Mouse (Mus musculus): Measurements from ENCODE around the gene Calr3.

Calr3 gene

DNA sequence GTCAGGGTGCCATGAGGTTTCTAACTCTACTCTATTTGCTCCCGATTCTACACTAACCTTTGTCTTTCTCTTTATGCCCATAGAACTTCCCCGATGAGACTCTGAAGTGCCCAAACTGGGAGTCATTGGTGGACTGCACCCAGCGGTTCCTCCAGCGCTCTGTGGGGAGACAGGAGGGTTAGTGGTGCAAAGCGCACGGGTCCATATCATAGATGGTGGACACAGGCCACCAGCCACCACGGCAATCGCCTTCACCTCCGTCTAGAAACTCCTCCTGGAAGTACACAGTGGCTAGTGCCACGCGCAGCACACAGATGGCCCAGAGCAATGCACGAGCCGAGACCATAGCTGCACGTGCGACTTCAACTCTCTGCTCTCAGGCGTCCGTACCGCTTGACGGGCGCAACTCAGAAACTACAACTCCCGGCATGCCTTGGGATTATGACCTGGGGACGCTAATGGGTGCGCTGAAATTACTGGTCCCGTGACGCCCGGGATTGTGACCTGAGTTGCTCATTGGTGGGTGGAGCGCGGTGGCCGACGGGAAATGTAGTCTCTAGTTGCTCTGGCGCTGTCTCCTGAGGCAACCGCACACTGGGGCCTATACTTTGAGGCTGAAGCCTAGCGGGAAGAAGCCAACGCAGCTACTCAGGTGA, at the start of gene Calr3, which contains the start of gene 1700030K09Rik:
Gene Calr3, minus strand, starts transcription at position 533 of the 656 bp plus-strand sequence.
Gene 1700030K09Rik, plus strand, starts transcription at position 543 of the 656 bp plus-strand sequence.
- peak; percentile 96 to 98 for DNase-seq (ENCODE audit: low spot score in 2 of 2)

- DNase-seq (ENCODE audit: low spot score in 2 of 2) = no peak
Measured at GRCm38 (mm10) chr8:72493381-72493780, 49.7 kb upstream of the Calr3 start.

DNA sequence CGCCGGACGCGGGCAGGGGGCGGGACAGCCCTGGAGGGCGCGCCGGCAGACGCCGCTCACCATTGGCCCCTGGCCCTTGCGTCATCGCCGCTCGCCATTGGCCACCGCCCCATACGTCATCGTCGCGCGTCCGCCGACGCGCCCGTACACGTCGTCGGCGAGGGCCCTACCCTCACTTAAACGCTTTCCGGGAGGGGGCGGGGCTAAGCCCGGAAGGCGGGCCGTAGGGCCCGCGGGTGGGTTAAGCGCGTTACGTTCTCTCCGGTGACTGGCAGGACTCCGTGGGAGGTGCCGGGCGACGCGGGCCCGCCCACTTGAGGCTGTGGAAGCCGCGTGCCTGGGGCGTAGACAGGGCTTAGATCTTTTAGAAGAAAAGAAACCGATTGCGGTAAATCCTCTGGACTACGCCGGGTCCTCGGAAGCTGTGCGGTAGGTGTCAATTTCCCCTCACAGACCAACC, 49.0 kb upstream of the Calr3 start:
- DNase-seq (ENCODE audit: low spot score in 2 of 2) = peak; percentile 99 to 100

DNA sequence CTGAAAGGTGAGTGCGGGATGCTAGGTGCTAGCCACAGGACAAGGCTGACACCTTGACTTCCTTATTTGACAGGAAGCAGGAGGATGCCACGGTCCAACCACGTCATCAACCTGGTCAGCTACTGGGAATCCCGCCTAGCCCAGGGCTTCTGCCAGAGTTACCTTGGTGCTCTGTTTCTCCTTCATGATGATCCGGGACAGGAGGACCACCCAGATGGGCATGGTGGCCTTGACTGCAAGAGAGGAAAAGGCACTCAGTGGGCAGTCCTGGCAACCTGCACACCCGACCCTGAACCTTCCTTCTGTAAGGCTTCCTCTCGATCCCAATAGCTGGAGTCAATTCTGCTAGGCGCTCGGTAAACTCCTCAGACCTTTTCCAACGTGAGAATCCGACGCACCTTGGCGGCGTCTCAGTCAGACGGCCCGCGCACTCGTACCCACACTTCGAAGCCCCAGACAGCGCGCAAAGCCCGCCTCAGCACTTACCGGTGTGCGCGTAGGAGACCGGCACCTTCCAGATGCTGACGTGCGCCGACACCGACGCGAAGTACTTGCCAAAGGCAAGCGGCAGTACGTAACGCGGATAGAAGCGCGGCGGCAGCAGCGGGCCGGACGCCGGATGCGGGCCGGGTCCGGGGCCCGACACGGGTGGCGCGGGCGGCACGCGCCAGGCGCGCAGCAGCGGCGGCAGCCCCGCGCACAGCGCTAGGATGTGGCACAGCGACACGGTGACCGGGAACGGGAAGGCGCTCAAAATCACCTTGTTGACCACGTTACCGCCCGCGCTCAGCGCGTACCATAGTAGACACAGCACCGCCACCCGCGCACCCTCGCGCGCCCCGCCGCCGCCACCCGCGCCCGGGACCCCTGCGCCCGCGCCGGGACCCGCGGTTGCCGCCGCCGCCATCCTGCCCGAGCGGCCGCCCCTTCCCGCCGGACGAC, 48.3 kb upstream of the Calr3 start, which contains the start of gene Slc35e1:
Gene Slc35e1, minus strand, starts transcription at position 935 of the 942 bp plus-strand sequence.
- peak in 1 of 2 experiments; percentile 78 for DNase-seq (ENCODE audit: low spot score in 2 of 2)

DNA sequence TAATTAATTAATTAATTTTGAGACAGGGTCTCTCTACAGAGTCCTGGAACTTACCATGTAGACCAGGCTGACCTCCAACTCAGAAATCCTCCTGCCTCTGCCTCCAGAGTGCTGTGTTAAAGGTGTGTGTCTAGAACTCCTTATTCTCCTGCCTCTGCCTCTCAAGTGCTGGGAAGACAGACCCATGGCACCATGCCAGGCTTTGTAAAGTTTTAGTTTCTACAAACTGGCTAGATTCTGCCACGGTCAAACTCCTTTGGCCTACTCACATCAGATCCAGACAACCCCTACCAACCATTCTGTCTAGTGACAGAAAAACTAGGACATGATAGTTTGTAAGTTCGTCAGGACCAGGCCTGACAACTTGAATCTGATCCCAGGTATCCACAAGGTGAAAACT, 47.3 kb upstream of the Calr3 start:
- no peak for DNase-seq (ENCODE audit: low spot score in 2 of 2)

DNA sequence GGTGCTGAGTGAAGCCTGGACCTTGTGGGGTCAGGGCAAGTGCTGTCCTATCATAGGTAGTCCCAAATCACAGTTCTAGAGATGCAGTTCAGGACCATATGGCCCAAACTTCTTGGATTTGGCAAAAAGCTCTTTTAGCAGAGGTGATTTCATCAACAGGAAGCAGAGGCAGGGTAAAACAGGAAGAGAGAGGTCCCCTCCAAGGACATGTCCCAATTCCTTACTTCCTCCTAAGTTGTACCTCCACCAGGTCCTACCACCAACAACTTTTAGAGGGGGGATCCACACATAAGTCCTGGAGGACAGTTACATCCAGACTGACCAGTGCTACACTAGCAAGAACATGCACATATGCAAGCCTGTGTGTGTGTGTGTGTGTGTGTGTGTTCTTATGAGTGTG, 43.3 kb upstream of the Calr3 start:
- DNase-seq (ENCODE audit: low spot score in 2 of 2) = no peak

DNA sequence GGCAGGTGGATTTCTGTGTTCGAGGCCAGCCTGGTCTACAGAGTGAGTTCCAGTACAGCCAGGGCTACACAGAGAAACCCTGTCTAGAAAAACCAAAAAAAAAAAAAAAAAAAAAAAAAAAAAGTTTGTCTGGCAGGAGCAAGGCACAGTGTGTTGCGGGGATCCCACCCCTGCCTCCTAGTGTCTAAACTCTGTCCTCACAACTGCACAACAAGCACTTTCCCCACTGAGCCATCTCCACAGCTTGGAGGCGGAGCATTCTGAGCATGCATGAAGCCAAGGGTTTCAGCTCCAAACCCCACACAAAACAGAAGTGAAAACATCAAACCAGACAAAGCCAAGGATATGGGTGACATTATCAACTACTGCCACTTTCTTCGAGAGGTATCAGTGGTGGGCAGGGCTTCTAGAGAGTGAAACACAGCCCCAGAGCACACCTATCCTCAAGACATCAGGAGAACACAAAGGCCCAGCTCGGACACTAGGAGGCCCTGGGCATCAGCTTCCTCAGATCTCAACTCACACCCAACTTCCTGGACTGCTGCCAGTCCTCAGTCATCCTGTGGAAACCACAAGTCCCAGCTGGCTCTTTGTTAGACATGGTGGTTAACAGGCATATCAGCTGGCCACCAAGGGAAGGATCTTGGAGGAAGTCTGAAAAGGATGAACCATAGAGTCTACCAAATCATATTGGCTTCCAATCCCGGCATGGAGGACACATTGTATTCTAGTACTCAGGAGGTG, 42.0 kb upstream of the Calr3 start:
- DNase-seq (ENCODE audit: low spot score in 2 of 2) = peak in 1 of 2 experiments; percentile 64

DNA sequence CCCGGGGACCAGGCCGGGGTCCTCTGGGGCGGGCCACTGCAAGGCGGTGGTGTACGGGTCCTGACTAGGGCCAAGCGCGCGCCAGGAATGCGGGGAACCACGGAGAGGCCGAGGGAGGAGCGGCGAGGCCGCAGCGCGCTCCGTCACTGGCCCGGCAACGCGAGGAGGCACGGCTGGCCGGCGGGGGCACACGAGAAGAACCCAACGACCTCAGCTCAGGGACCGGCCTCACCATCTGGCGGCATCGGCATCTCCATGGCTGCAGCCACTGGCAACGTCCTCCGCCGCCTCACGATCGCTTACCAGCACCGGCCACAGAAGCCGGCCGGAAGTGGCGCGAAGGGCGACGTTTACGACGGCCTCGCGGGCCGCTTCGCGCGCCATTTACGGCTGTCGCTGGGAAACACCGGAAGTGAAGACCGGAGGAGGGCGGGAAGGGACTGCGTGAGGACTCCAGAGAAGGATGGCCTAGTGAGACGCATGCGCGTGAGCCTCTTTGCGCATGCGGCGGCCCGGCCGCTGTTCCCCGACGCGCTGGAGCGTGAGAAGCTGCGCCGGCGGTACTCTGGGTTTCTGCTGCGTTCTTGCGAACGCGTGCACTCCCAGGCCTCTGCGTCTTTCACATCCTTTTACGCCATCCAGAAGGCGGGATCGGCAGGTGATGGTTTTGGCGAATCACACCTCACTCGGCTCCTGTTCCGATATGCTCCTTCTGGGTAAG, 31.3 kb upstream of the Calr3 start, which contains the start of gene Cherp:
Gene Cherp, minus strand, starts transcription at position 401 of the 721 bp plus-strand sequence.
- DNase-seq (ENCODE audit: low spot score in 2 of 2) = peak; percentile 95 to 96

- DNase-seq (ENCODE audit: low spot score in 2 of 2) = no peak
Measured at GRCm38 (mm10) chr8:72470684-72471083, 27.0 kb upstream of the Calr3 start.

GRCm38 (mm10) chr8:72469984-72470383, 26.3 kb upstream of the Calr3 start:
- DNase-seq (ENCODE audit: low spot score in 2 of 2) = no peak

DNA sequence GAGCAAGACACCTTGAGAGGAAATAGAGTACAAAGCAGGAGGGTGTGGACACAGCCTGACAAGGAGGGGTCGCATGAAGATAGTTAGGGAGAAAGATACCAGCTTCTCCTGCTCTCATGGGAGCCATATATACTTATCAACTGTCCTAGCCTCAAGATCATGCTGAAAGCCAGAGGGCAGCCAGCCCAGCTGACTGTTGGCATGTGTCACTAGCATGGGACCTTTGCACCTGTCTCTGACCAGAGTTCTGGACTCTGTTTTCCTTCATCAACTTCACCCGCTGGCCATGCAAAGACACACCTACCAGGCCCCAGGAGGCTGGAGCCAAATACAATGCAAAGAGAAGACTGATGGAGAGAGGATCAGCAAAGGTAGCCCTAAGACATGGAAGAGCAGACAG, 25.6 kb upstream of the Calr3 start:
- no peak for DNase-seq (ENCODE audit: low spot score in 2 of 2)

DNA sequence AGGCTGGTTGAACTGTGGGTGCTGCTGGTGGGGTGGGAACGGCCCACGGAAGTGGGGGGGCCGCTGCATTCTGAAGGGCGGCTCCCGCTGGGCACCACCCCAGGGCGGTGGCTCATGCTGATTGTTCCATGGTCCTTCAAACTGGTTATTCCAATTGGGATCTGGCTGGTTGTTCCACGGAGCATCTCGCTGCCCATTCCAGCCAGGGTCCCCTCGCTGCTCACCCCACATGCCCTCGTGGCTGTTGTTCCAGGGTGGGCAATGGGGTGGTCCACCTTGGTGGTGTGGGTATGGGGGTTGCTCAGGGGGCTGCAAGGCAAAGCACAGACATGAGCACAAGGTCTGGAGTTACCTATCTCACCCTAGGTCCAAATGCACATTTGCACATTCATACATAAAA, 20.5 kb upstream of the Calr3 start:
- no peak for DNase-seq (ENCODE audit: low spot score in 2 of 2)

DNA sequence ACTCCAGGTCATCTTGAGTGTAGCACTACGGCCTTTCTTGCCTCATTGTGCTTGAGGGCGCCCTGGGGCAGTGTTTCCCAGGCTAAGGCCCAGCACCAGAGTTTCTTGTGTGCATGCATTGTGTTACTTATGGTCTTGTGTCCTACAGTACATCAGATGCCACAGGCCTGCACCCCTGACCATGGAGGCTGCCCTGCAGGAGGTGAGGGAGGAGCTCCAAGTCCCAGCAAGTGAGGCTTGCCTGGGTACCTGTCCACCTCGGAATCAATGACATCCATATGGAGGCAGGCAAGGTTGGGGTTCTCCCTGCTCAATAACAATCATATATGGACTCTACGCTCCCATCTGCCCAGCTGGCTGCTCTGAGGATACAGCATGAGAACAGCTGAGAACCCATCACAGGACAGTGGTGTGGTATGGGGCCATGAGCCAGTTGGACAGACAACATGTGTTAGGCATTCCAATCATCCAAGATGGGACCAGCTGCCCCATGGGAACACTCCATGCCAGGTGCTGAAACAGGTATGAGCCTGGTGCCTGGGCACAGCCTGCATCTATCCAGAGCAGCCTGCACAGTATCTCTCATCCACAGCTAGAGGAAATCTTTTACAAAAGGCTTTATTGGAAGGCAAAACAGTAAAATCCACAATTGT, 16.3 kb upstream of the Calr3 start:
- no peak for DNase-seq (ENCODE audit: low spot score in 2 of 2)

- no peak for DNase-seq (ENCODE audit: low spot score in 2 of 2)
Measured at GRCm38 (mm10) chr8:72458457-72458856, 14.8 kb upstream of the Calr3 start.

GRCm38 (mm10) chr8:72457806-72458205, 14.1 kb upstream of the Calr3 start:
- DNase-seq (ENCODE audit: low spot score in 2 of 2) = no peak

DNA sequence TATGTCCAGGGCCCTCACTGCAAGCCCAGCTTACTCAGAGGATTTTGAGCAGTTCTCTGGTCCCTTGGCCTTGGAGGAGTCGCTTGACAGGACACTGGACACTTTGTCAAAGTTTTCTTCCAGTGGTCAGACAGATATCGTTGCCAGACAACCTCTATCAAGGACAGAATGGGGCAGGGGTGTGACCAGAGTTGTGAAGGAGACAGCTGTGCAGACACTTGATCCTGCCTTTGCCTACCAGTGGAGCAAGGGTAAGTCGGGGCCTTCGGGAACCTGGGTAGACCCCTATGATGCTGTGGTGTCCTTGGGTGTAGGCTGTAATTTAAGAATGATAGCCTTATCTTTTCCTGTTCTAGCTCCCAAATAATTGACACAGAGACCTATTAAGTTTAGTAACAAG, 11.6 kb upstream of the Calr3 start:
- no peak for DNase-seq (ENCODE audit: low spot score in 2 of 2)

DNA sequence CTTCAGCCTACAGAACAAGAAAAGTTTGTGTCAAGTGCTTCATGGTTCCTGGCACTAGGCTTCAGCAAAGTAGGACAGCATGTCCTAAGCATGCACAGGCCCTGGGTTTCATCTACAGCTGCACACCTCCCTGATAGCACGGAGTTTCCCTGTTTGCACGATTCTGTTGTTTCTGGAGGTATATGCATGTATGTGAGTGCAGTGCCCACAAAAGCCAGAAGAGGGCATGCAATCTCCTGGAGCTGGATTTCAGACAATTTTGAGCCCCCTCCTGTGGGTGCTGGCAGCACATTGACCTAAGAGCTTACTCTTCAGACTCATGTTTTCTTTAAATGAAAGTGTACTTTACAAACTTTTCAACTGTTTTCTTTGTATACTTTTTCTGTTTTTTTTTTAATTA, 10.2 kb upstream of the Calr3 start:
- DNase-seq (ENCODE audit: low spot score in 2 of 2) = no peak

GRCm38 (mm10) chr8:72451516-72451915, 7.8 kb upstream of the Calr3 start:
- no peak for DNase-seq (ENCODE audit: low spot score in 2 of 2)

GRCm38 (mm10) chr8:72445071-72445470, 1.4 kb upstream of the Calr3 start:
- peak in 1 of 2 experiments; percentile 34 for DNase-seq (ENCODE audit: low spot score in 2 of 2)

DNA sequence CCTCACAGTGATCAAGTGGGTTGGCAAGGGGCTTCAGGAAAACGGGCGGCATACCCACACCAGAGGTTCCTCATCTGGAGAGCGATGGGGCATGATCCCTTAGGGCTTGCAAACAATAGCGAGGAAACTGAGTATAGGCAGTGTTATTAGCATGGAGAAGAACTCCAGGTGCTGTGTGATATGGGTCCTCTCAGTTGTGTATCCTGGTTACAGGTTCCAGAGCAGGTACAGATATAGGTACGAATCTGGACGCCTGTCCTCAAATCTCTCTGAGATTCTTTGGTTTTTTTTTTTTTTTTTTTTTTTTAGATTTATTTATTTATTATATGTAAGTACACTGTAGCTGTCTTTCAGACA, 302 bp upstream of the Calr3 start:
- no peak for DNase-seq (ENCODE audit: low spot score in 2 of 2)

Data from spleen, postnatal 4 days (tissue).